Mouse (Mus musculus) cerebellum, adult 9-11 months (tissue): Measurements from ENCODE around the gene Zmym4.
"Not testable (repeated sequence)": the region's sequence is repeated elsewhere in the genome, so short reads cannot be mapped to it uniquely, and the experiment has no call there.

Source experiments
- DNase-seq: peaks from one replicate; pipeline ENCODE4 v3.0.0; 2022

Zmym4 gene

GRCm38 (mm10) chr4:126967864-126968821, at the start of gene Zmym4:
Gene Zmym4, minus strand, starts transcription at chr4:126968135.
- peak; percentile 95 for DNase-seq

GRCm38 (mm10) chr4:127016366-127016765, 48.4 kb upstream of the Zmym4 start:
- DNase-seq = no peak

- DNase-seq = peak; percentile 83
Measured at GRCm38 (mm10) chr4:127015294-127015993, 47.5 kb upstream of the Zmym4 start.

- DNase-seq = peak; percentile 47
Measured at GRCm38 (mm10) chr4:127005113-127005936, 37.4 kb upstream of the Zmym4 start.

- no peak for DNase-seq
Measured at GRCm38 (mm10) chr4:127004384-127004783, 36.4 kb upstream of the Zmym4 start.

GRCm38 (mm10) chr4:127000601-127001105, 32.7 kb upstream of the Zmym4 start:
- DNase-seq = no peak

GRCm38 (mm10) chr4:126999372-126999771, 31.4 kb upstream of the Zmym4 start:
- not testable (repeated sequence) for DNase-seq

GRCm38 (mm10) chr4:126992356-126992755, 24.4 kb upstream of the Zmym4 start:
- no peak for DNase-seq

GRCm38 (mm10) chr4:126990553-126990952, 22.6 kb upstream of the Zmym4 start:
- DNase-seq = no peak

GRCm38 (mm10) chr4:126988503-126988902, 20.6 kb upstream of the Zmym4 start:
- no peak for DNase-seq

- no peak for DNase-seq
Measured at GRCm38 (mm10) chr4:126986768-126987167, 18.8 kb upstream of the Zmym4 start.

- not testable (repeated sequence) for DNase-seq
Measured at GRCm38 (mm10) chr4:126983736-126984525, 16.0 kb upstream of the Zmym4 start.

GRCm38 (mm10) chr4:126983321-126983720, 15.4 kb upstream of the Zmym4 start:
- DNase-seq = no peak

- no peak for DNase-seq
Measured at GRCm38 (mm10) chr4:126978706-126979105, 10.8 kb upstream of the Zmym4 start.

- peak; percentile 13 for DNase-seq
Measured at GRCm38 (mm10) chr4:126977467-126977866, 9.5 kb upstream of the Zmym4 start.

GRCm38 (mm10) chr4:126967241-126967863, 583 bp downstream of the Zmym4 start:
- DNase-seq = peak; percentile 45

- no peak for DNase-seq
Measured at GRCm38 (mm10) chr4:126958682-126959081, 9.3 kb downstream of the Zmym4 start.

- DNase-seq = no peak
Measured at GRCm38 (mm10) chr4:126958261-126958660, 9.7 kb downstream of the Zmym4 start.

- no peak for DNase-seq
Measured at GRCm38 (mm10) chr4:126957434-126957833, 10.5 kb downstream of the Zmym4 start.

- DNase-seq = not testable (repeated sequence)
Measured at GRCm38 (mm10) chr4:126950801-126951200, 17.1 kb downstream of the Zmym4 start.

GRCm38 (mm10) chr4:126943421-126943820, 24.5 kb downstream of the Zmym4 start:
- no peak for DNase-seq
